Mouse (Mus musculus): ENCODE measurements around the gene Itga2.

GRCm38 (mm10) chr13:114855573-114856268 is 76.2 kb downstream of the Itga2 start:
- TF ChIP-seq CTCF (IDR thresholded peaks at IDR 0.05) (no peak), EP300 (IDR thresholded peaks at IDR 0.05) (no peak; the same call in 1 of the 2 replicates)

All from lung, postnatal 0 days (tissue).